Mouse (Mus musculus): ENCODE data around the gene Siah2.

- TF ChIP-seq FLI1 (IDR thresholded peaks at IDR 0.05; ENCODE audit: low read length) (no peak), GATA1 (IDR thresholded peaks at IDR 0.05; ENCODE audit: borderline replicate concordance, low read length) (no peak)
Observed at GRCm38 (mm10) chr3:58631693-58632092, 60.5 kb downstream of the Siah2 start.

Data from megakaryocyte, embryonic 14.5 days (primary cell).